Mouse (Mus musculus) erythroblast, embryonic 14.5 days (primary cell): ENCODE data around the gene Gm29666. TPM values are rescaled to one million over a fixed set of nuclear protein-coding genes. Genes with fewer than 3 reads are reported as not detected.

Experiments
- H3K27me3 ChIP-seq: 2 replicates; pipeline ENCODE4 v1.6.1; 2012; ENCODE audit warnings: inconsistent platforms; ENCODE audit not compliant: control insufficient read depth
- H3K36me3 ChIP-seq: 2 replicates; pipeline ENCODE4 v1.6.1; 2012; ENCODE audit warnings: mild to moderate bottlenecking, inconsistent platforms; ENCODE audit not compliant: control insufficient read depth
- H3K4me1 ChIP-seq: 2 replicates; pipeline ENCODE4 v1.6.1; 2012; ENCODE audit warnings: inconsistent platforms; ENCODE audit not compliant: control insufficient read depth
- H3K4me3 ChIP-seq: replicated peaks from 2 replicates; pipeline ENCODE3; 2012; ENCODE audit warnings: moderate library complexity, mild to moderate bottlenecking, inconsistent platforms
- H3K9me3 ChIP-seq: 2 replicates; pipeline ENCODE4 v1.6.1; 2012; ENCODE audit warnings: low read length, inconsistent platforms, mixed read lengths; ENCODE audit not compliant: control insufficient read depth
- GATA1 ChIP-seq: IDR thresholded peaks from 2 replicates; pipeline ENCODE4 v1.6.1; 2012; ENCODE audit warnings: low read length, inconsistent platforms, mixed read lengths
- TAL1 ChIP-seq: IDR thresholded peaks from 3 replicates; pipeline ENCODE4 v1.6.1; 2012; ENCODE audit warnings: low read length, inconsistent platforms, mixed read lengths
- polyA plus RNA-seq: library from polyadenylated mRNA; stranded (reverse); fragments of >175 nt; gene quantifications from 2 replicates; pipeline ENCODE4 v1.2.3, GENCODE M21; 2012

Gene Gm29666
- 0.01 TPM in 2 replicates for polyA plus RNA-seq

DNA sequence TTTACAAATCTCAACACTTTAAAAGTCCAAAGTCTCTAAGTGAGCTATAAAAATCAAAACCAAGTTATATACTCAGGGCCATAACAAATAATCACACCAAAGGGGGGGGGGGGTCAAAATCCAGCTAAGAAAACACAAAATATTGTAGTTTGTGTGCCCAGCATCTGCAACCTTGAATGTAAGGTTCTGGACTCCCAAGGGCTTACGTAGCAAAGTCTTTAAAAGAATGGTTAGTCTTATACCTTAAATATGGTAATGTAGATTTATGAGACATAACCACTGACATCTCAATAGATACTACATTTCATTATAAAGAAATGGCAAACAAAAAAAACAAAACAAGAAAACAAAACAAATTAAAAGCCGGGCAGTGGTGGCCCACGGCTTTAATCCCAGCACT is at the start of gene Gm29666:
Gene Gm29666 (minus strand): TSS at position 101 of the 400 bp plus-strand sequence.
- Histone ChIP-seq H3K27me3 (no peaks in the 10 kb centered on the region), H3K4me1 (peaks cover 25% of the 10 kb centered on the region), H3K36me3 (peaks cover 36% of the 10 kb centered on the region), H3K4me3 (no peak within 1 kb of the TSS), H3K9me3 (no peaks in the 10 kb centered on the region)
- TF ChIP-seq TAL1, result no peak
- no peak for TF ChIP-seq GATA1

DNA sequence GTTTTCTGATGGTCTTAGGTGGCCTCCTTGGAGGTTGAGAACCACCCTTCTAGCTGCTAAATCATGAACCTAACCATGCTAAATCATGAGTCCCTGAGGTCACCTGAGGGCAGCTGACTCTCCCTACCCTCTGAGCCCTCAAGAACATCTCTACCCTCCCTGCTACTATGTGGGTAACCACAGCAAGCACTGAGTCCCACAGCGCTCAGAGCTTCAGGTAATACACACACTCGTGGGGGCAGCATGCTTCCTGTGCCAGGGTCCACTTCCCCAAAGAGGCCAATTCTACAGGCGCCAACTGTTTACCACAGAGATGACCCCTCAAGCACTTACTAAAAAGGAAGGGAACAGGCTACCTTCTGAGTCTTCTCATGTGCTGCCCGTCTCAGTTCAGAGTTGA is 48.7 kb upstream of the Gm29666 start:
- Histone ChIP-seq H3K27me3 (no peaks in the 10 kb centered on the region), H3K4me1 (no peaks in the 10 kb centered on the region), H3K36me3 (no peaks in the 10 kb centered on the region), H3K9me3 (no peaks in the 10 kb centered on the region; the same call in 1 of the 2 replicates), H3K4me3 (no peak overlapping the region)
- no peak for TF ChIP-seq TAL1
- no peak for TF ChIP-seq GATA1

DNA sequence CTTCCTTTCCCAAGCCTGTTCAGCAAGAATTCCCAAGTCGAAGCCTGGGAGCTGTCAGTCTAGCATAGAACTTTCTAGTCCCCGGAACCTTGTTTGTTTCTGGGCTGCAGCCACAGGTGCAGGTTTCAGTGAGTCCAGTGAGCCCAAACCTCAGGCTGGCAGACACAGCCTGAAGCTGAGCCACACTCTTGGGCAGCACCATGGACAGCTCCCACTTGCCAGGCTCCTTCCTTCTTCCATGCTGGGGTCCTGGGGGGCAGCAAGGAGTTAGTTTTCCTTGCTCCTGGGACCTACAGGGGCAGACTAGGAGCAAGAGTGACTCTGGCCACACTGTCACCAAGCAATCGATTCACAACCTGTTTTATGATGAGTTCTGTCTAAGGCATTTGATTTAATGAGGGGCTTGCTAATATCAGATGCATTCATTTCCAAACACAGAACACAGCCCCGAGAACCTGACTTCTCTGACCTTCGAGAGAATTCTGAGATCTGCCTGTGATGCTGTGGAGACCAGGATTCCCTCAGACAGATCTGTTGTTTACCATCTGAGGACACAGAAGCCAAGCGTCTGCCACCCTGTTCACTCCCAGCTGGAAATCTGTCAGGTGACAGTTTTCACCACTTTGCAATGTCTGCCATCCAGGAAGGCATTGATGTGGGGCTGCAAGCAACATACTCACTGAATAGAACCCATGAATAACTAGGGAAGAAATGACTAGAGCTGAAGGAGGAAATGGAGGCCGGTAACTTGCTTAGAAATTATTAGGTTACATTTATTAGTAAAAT is 45.9 kb upstream of the Gm29666 start:
- Histone ChIP-seq H3K9me3 (no peaks in the 10 kb centered on the region; the same call in 1 of the 2 replicates), H3K4me3 (no peak overlapping the region), H3K27me3 (no peaks in the 10 kb centered on the region), H3K4me1 (no peaks in the 10 kb centered on the region), H3K36me3 (no peaks in the 10 kb centered on the region)
- TF ChIP-seq TAL1 (no peak), GATA1 (no peak)

DNA sequence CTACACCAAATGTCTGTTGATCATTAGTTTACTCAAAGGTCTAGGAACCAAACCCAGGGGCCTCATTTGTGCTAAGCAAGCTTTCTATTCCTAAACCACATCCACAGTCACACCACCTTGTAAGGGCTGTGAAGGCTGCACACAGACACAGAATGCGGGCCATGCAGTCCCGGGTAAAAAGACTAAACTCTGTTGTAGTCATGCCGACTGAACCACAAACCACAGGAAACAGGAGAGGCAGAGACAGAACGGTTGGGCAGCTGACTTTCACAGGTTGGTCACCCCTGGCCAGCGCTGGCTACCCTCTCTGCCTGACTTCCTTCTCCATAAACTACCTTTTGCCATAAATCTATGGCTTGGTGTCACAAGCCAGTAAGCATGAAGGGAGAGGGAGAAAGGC is 44.9 kb upstream of the Gm29666 start:
- Histone ChIP-seq H3K36me3 (no peaks in the 10 kb centered on the region), H3K9me3 (no peaks in the 10 kb centered on the region), H3K27me3 (no peaks in the 10 kb centered on the region), H3K4me1 (no peaks in the 10 kb centered on the region), H3K4me3 (no peak overlapping the region)
- no peak for TF ChIP-seq GATA1
- no peak for TF ChIP-seq TAL1

DNA sequence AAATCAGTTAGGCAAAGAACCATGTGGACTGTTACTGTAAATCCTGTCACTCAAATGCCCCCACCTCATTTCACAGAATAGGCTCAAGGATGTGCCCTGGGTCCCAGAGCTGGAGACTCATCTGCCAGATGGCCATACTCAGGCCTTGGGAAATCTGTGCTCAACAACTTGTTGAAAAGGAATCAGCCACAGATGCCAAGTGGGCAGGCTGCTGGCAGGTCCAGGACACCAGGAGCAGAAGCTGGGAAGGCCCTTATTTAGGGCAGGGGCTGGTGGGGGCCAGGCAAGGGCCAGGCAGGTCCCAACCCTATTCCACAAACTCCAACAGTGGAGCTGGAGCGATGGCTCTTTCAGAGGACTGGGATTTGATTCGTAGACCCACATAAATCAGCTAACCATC is 42.7 kb upstream of the Gm29666 start:
- no peaks in the 10 kb centered on the region for H3K36me3 ChIP-seq
- H3K4me3 ChIP-seq, result no peak overlapping the region
- no peaks in the 10 kb centered on the region for H3K9me3 ChIP-seq
- TF ChIP-seq TAL1 (no peak), GATA1 (no peak)
- no peaks in the 10 kb centered on the region for H3K27me3 ChIP-seq
- no peaks in the 10 kb centered on the region for H3K4me1 ChIP-seq

DNA sequence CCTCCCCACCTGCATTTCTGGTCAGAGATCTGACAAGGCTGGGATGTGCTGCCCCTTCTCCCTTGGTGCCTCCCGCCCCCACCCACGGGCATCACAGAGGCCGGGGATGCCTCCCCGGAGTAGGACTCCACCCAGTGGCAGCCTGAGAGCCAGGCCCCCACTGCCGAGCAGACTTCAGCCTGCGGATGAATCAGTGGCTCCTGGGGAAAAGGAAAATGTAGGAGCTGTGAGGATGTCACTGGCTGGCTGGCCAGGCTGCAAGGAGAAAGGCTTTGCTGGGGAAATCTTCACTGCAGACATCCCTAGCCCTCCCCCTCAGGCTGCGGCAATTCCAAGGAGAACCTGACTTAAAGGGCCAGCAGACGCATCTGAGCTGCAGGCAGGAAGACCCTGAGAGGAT is 40.9 kb upstream of the Gm29666 start:
- Histone ChIP-seq H3K4me3 (no peak overlapping the region), H3K9me3 (no peaks in the 10 kb centered on the region), H3K4me1 (no peaks in the 10 kb centered on the region), H3K27me3 (no peaks in the 10 kb centered on the region), H3K36me3 (no peaks in the 10 kb centered on the region)
- TF ChIP-seq GATA1 (no peak), TAL1 (no peak)

DNA sequence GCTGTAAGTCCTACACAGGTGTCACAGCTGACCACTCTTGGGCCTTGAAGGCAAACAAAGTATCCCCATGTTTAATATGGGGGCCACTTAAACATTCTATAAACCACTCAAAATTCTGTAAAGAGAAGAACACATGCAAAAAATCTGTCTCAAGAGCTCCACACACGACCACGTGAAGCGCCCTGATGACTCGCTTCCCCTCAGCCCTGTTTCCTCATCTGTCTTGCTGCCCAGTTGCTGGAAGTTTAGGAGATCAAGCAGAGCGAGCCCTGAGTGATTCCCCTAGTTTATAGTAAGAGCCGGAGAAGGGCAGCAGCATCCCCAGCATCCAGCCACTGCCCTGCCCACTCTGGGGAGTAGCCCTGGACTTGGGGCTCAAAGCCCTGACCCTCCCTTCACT is 40.1 kb upstream of the Gm29666 start:
- Histone ChIP-seq H3K27me3 (no peaks in the 10 kb centered on the region), H3K36me3 (no peaks in the 10 kb centered on the region), H3K9me3 (no peaks in the 10 kb centered on the region), H3K4me3 (no peak overlapping the region), H3K4me1 (no peaks in the 10 kb centered on the region)
- TF ChIP-seq TAL1, result no peak
- TF ChIP-seq GATA1, result no peak

DNA sequence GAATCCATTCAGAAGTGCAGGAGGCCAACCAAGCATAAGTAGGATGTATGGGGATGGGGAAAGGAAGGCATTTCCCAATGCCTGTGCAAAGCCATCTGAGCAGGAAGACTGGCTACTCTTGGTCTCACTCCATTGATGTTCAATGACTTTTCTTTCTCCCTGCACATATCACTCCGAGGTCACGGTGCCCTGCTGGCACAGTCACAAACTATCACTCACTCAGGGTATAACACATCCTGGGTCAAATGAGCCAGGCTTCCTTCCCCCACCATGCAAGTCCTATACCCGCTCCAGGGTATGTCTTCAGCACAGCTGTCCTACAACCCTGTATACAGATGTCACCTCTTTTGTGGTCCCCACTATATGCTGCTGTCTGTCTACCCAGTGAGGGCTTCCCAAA is 38.5 kb upstream of the Gm29666 start:
- no peaks in the 10 kb centered on the region for H3K27me3 ChIP-seq
- H3K36me3 ChIP-seq, result peaks cover 4% of the 10 kb centered on the region; the same call in 1 of the 2 replicates
- TF ChIP-seq TAL1, result no peak
- no peak for TF ChIP-seq GATA1
- H3K4me1 ChIP-seq, result no peaks in the 10 kb centered on the region
- no peaks in the 10 kb centered on the region for H3K9me3 ChIP-seq
- no peak overlapping the region for H3K4me3 ChIP-seq

DNA sequence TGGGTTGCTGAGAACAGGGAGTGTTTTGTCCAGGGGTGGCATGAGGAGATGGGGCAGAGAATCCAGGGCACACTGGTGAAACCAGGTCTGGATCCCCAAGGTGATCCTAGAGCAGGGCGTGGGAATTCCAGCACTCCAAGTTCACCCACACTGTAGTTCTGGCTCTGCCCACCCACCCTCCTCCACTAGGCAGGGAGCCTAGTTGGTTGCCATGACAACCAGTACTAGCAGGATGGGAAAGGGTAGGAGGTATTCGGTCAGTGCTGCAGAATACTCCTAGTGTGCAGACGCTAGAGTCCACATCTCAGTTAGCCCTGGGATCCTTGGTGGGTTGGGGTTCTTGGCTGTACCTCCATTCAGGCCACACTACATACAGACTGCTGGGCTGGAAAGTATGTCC is 38.0 kb upstream of the Gm29666 start:
- Histone ChIP-seq H3K4me1 (no peaks in the 10 kb centered on the region), H3K4me3 (no peak overlapping the region), H3K36me3 (peaks cover 7% of the 10 kb centered on the region; the same call in 1 of the 2 replicates), H3K27me3 (no peaks in the 10 kb centered on the region), H3K9me3 (no peaks in the 10 kb centered on the region)
- no peak for TF ChIP-seq GATA1
- no peak for TF ChIP-seq TAL1

DNA sequence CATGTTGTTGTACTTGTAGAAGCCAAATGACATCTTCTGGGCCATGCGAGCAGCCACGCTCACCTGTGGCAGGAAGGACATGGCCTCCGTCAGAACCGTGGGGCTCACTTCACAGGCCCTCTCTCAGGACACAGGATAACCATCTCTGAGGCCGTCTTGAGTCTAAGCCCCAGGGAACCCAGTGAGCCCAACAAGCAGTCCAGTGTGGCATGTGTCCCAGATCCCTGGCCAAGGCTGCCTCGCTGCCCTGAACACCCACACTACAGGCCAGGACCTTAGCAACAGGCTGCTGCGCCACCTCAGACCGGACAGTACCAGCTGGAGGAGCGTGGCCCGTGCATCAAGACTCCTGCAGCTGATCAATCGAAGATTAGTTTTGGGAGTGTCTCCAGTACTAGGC is 33.4 kb upstream of the Gm29666 start:
- H3K36me3 ChIP-seq, result peaks cover 19% of the 10 kb centered on the region
- no peaks in the 10 kb centered on the region for H3K27me3 ChIP-seq
- TF ChIP-seq TAL1, result no peak
- no peak for TF ChIP-seq GATA1
- H3K4me1 ChIP-seq, result no peaks in the 10 kb centered on the region
- H3K9me3 ChIP-seq, result no peaks in the 10 kb centered on the region
- H3K4me3 ChIP-seq, result no peak overlapping the region
